ENCODE assay signal across 17 mouse cellular contexts in the genomic region with DNA sequence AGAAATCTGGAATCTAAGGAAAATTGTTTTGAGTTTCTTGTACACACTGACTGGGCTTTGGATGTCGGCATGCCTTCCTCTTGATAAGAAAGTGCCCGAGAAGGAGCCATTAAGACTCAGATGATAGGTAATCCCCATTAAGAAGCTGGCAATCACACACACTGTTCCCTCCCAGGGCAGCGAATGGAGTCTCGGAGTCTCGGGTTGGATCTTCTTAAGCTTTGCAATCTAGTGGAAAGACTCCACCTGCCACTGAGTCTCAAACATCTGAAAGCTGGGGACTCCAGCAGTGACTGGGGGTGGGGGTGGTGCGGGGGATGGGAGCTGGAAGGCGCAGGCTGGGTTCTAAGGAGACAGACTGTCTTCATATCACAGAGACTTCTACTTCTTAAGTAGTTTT.
DNase-seq lines count a peak whose midpoint lies in the region; ATAC-seq lines count a peak whose summit lies in the region.
"Had no signal": no experiment of that assay in that cellular context is flagged by ENCODE, and none has a peak within 500 bp of the region (broad histone marks: within the 10 kb centered on the region; RNA-seq: fewer than 3 reads in every experiment).

No protein-coding gene starts in this region.

- no peaks in the 10 kb centered on the region for H3K36me3 ChIP-seq in heart, embryonic 10.5 days
- H3K36me3 ChIP-seq in midbrain, embryonic 10.5 days = no peaks in the 10 kb centered on the region
- H3K36me3 ChIP-seq in midbrain, embryonic 11.5 days (ENCODE audit: control insufficient read depth, insufficient read depth, low read length) = no peaks in the 10 kb centered on the region
- H3K36me3 ChIP-seq: embryonic facial prominence, embryonic 13.5 days; forebrain, embryonic 15.5 days; midbrain, embryonic 15.5 days; stomach, embryonic 15.5 days had no signal

- H3K27me3 ChIP-seq in heart, embryonic 10.5 days (ENCODE audit: insufficient read depth, poor library complexity, severe bottlenecking) = no peaks in the 10 kb centered on the region
- H3K27me3 ChIP-seq in midbrain, embryonic 10.5 days (ENCODE audit: low read depth, poor library complexity, severe bottlenecking) = no peaks in the 10 kb centered on the region
- H3K27me3 ChIP-seq in midbrain, embryonic 11.5 days (ENCODE audit: control insufficient read depth, insufficient read depth, low read length) = no peaks in the 10 kb centered on the region
- H3K27me3 ChIP-seq: embryonic facial prominence, embryonic 13.5 days; forebrain, embryonic 15.5 days; midbrain, embryonic 15.5 days; stomach, embryonic 15.5 days had no signal

- H3K4me2 ChIP-seq in midbrain, embryonic 11.5 days = no peak overlapping the region
- H3K4me2 ChIP-seq: embryonic facial prominence, embryonic 13.5 days; forebrain, embryonic 15.5 days; midbrain, embryonic 15.5 days; stomach, embryonic 15.5 days had no signal

- peak overlapping the region; percentile 52; the same call in 1 of the 2 replicates for H3K27ac ChIP-seq in heart, embryonic 10.5 days
- 0 out of 2 replicates have a peak overlapping the region, but pooled peaks have one; percentile 13 for H3K27ac ChIP-seq in midbrain, embryonic 10.5 days (replicated peaks)
- H3K27ac ChIP-seq in midbrain, embryonic 11.5 days (ENCODE audit: low read depth, low read length) = no peak overlapping the region
- H3K27ac ChIP-seq: embryonic facial prominence, embryonic 13.5 days; forebrain, embryonic 15.5 days; midbrain, embryonic 15.5 days; stomach, embryonic 15.5 days had no signal

- no peaks in the 10 kb centered on the region for H3K9me3 ChIP-seq in heart, embryonic 10.5 days
- no peaks in the 10 kb centered on the region for H3K9me3 ChIP-seq in midbrain, embryonic 10.5 days (replicated peaks)
- H3K9me3 ChIP-seq in midbrain, embryonic 11.5 days (ENCODE audit: control insufficient read depth, low read length) = no peaks in the 10 kb centered on the region
- H3K9me3 ChIP-seq: embryonic facial prominence, embryonic 13.5 days; forebrain, embryonic 15.5 days; midbrain, embryonic 15.5 days; stomach, embryonic 15.5 days had no signal

- intact Hi-C loops in left cerebral cortex, postnatal 4 days (cut with DNase I) = no loop called here
- intact Hi-C loops in left cerebral cortex, postnatal 10 days (cut with DNase I) = no loop called here

- no peak for ATAC-seq in midbrain, embryonic 11.5 days (ENCODE audit: low FRiP score)
- ATAC-seq: forebrain, embryonic 15.5 days; midbrain, embryonic 15.5 days had no signal

- no peak overlapping the region for H3K9ac ChIP-seq in midbrain, embryonic 11.5 days (ENCODE audit: low read length)
- H3K9ac ChIP-seq: embryonic facial prominence, embryonic 13.5 days; forebrain, embryonic 15.5 days; midbrain, embryonic 15.5 days; stomach, embryonic 15.5 days had no signal

- WGBS in heart, embryonic 10.5 days = 19% methylated on average over 7 of the region's 7 CpGs
- WGBS in midbrain, embryonic 10.5 days = 36% methylated on average over 7 of the region's 7 CpGs
- WGBS in midbrain, embryonic 11.5 days = 30% methylated on average over 7 of the region's 7 CpGs

- peaks cover 22% of the 10 kb centered on the region for H3K4me1 ChIP-seq in heart, embryonic 10.5 days
- peaks cover 12% of the 10 kb centered on the region for H3K4me1 ChIP-seq in midbrain, embryonic 10.5 days
- no peaks in the 10 kb centered on the region for H3K4me1 ChIP-seq in midbrain, embryonic 11.5 days (ENCODE audit: control insufficient read depth, insufficient read depth, low read length)
- H3K4me1 ChIP-seq: forebrain, embryonic 15.5 days; midbrain, embryonic 15.5 days; stomach, embryonic 15.5 days had no signal

- no peak overlapping the region for H3K4me3 ChIP-seq in heart, embryonic 10.5 days
- H3K4me3 ChIP-seq in midbrain, embryonic 10.5 days = no peak overlapping the region
- H3K4me3 ChIP-seq in midbrain, embryonic 11.5 days (ENCODE audit: low read depth, low read length) = no peak overlapping the region
- H3K4me3 ChIP-seq: embryonic facial prominence, embryonic 13.5 days; forebrain, embryonic 15.5 days; midbrain, embryonic 15.5 days; myocyte; stomach, embryonic 15.5 days had no signal

- no peak for DNase-seq in heart, embryonic 10.5 days (ENCODE audit: low spot score)
- DNase-seq in heart, adult 9 months (ENCODE audit: low spot score in 2 of 2) = no peak
- peak; percentile 10 for DNase-seq in left cerebral cortex, postnatal 4 days
- DNase-seq in left cerebral cortex, postnatal 10 days (ENCODE audit: extremely low spot score in 1 of 2, low spot score in 2 of 2) = no peak
- DNase-seq in midbrain, embryonic 10.5 days (ENCODE audit: low spot score) = no peak
- no peak for DNase-seq in midbrain, embryonic 11.5 days (ENCODE audit: low spot score, missing footprints)
- DNase-seq in naive thymus-derived CD4-positive, alpha-beta T cell, adult 2 months (ENCODE audit: low read depth) = peak; percentile 44
- DNase-seq: B cell, adult 2 months; cerebellum, adult 18-20 months; kidney, adult 8-10 months; kidney, postnatal 10 days; thymus, postnatal 36 days had no signal

Comparison
In these comparisons a context has a peak if more than half of its experiments do, and no peak if none do; other contexts are left out.
1. DNase-seq: peak in left cerebral cortex, postnatal 4 days (single experiment) and naive thymus-derived CD4-positive, alpha-beta T cell, adult 2 months (single experiment); none in heart, embryonic 10.5 days (single experiment), heart, adult 9 months (0 of 2), left cerebral cortex, postnatal 10 days (0 of 2), midbrain, embryonic 10.5 days (single experiment) and midbrain, embryonic 11.5 days (single experiment).